Mouse (Mus musculus) limb, embryonic 12.5 days (tissue): ENCODE data around the gene Adal. TPM values are rescaled to one million over a fixed set of nuclear protein-coding genes. Genes with fewer than 3 reads are reported as not detected.
"Not testable (repeated sequence)": the region's sequence is repeated elsewhere in the genome, so short reads cannot be mapped to it uniquely, and the experiment has no call there.

Source experiments
- ATAC-seq: fragments of 200-750 bp; cut with Nextera tagmentation; 2 replicates; pipeline ENCODE4 v1.8.0; 2017; ENCODE audit warnings: low read depth, moderate TSS enrichment; ENCODE audit not compliant: insufficient number of reproducible peaks, insufficient read depth, low FRiP score, low TSS enrichment
- H3K27ac ChIP-seq: fragments of 300-500 bp; sonication (generic); 2 replicates; pipeline ENCODE4 v1.5.1; 2016; ENCODE audit warnings: mild to moderate bottlenecking, moderate library complexity
- H3K27me3 ChIP-seq: fragments of 300-500 bp; sonication (generic); 2 replicates; pipeline ENCODE4 v1.6.1; 2016; ENCODE audit warnings: mild to moderate bottlenecking, moderate library complexity
- H3K36me3 ChIP-seq: fragments of 300-500 bp; sonication (generic); 2 replicates; pipeline ENCODE4 v1.6.1; 2016; ENCODE audit warnings: mild to moderate bottlenecking, moderate library complexity
- H3K4me1 ChIP-seq: fragments of 300-500 bp; sonication (generic); replicated peaks from 2 replicates; pipeline ENCODE4 v1.6.1; 2016
- H3K4me2 ChIP-seq: fragments of 300-500 bp; sonication (generic); 2 replicates; pipeline ENCODE4 v1.6.1; 2016; ENCODE audit warnings: mild to moderate bottlenecking, moderate library complexity
- H3K4me3 ChIP-seq: fragments of 300-500 bp; sonication (generic); replicated peaks from 2 replicates; pipeline ENCODE4 v1.5.1; 2016; ENCODE audit warnings: mild to moderate bottlenecking
- H3K9ac ChIP-seq: fragments of 300-500 bp; sonication (generic); replicated peaks from 2 replicates; pipeline ENCODE4 v1.6.1; 2016; ENCODE audit warnings: mild to moderate bottlenecking, moderate library complexity
- H3K9me3 ChIP-seq: fragments of 300-500 bp; sonication (generic); 2 replicates; pipeline ENCODE4 v1.6.1; 2016; ENCODE audit warnings: mild to moderate bottlenecking, moderate library complexity
- WGBS: fragments of 180-500 bp; shearing (Covaris S2); methylation state at CpG from one replicate; pipeline ENCODE4 v1.1.7; 2016; 5-methylcytosine and 5-hydroxymethylcytosine counted together
- polyA plus RNA-seq: library from polyadenylated mRNA; unstranded; fragments of >200 nt; fragmentation: Nextera tagmentation; extraction: Ambion mirVana; gene quantifications from 2 replicates; pipeline ENCODE4 v1.2.1, GENCODE M21; 2016

Gene Adal
- 22.7 and 22.9 TPM in 2 replicates for polyA plus RNA-seq

- 1% methylated on average over 87 of the region's 87 CpGs for WGBS
- Histone ChIP-seq H3K4me3 (peak within 1 kb of the TSS; percentile 66), H3K9ac (peak within 1 kb of the TSS; percentile 88), H3K27me3 (no peaks in the 10 kb centered on the region), H3K9me3 (peaks cover 12% of the 10 kb centered on the region), H3K27ac (peak within 1 kb of the TSS; percentile 98), H3K4me1 (peaks cover 18% of the 10 kb centered on the region), H3K4me2 (peak within 1 kb of the TSS; percentile 89), H3K36me3 (peaks cover 43% of the 10 kb centered on the region)
- peak; percentile 95 for ATAC-seq
Observed at GRCm38 (mm10) chr2:121140018-121140882, at the start of gene Adal, which contains the start of gene Lcmt2. Gene Adal, plus strand, starts transcription at chr2:121140428. Gene Lcmt2, minus strand, starts transcription at chr2:121140653.

DNA sequence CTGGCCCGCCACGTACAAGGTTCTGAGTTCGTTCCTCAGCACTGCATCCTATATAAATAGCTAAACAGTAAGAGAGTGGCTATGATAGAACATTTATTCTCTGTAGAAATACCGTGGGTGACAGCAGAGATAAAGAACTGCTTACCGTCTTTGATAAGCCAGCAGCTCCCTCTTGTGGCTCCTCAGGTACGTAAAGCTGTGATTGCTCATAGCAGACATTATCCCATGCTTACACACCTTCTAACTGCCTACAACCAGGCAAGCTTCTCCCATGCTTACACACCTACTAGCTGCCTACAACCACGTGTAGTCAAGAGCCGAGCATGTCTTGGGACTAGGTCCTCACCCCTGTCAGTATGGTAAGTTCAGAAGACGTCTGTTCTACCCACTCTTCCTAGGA, 38.2 kb upstream of the Adal start:
- no peak for ATAC-seq
- Histone ChIP-seq H3K27ac (no peak overlapping the region), H3K4me3 (no peak overlapping the region), H3K4me2 (no peak overlapping the region), H3K9ac (no peak overlapping the region), H3K36me3 (no peaks in the 10 kb centered on the region), H3K9me3 (no peaks in the 10 kb centered on the region), H3K27me3 (no peaks in the 10 kb centered on the region), H3K4me1 (no peaks in the 10 kb centered on the region)
- WGBS: 36% methylated on average over 9 of the region's 9 CpGs

DNA sequence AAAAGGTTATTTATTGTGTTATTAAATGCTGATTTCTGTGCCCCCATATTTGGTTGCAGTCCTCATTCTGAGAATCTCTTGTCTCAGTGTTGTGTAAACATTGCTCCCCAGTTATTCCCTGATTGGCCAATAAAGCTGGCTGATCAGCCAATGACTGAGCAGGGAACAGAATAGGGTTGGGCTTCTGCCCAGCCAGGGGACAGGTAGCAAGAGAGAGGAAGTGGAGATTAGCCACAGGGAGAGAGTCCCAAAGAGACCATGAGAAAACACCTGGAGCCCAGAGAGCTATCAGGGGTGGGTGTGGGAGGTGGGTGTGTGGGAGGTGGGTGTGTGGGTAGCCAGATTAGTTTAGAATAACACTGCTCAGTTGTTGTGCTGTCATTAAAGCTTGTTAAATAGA, 34.3 kb upstream of the Adal start:
- H3K4me1 ChIP-seq: no peaks in the 10 kb centered on the region
- H3K36me3 ChIP-seq: no peaks in the 10 kb centered on the region
- H3K4me2 ChIP-seq: no peak overlapping the region
- no peak overlapping the region for H3K4me3 ChIP-seq
- H3K27ac ChIP-seq: no peak overlapping the region
- ATAC-seq: no peak
- no peaks in the 10 kb centered on the region for H3K9me3 ChIP-seq
- H3K9ac ChIP-seq: no peak overlapping the region
- no peaks in the 10 kb centered on the region for H3K27me3 ChIP-seq

GRCm38 (mm10) chr2:121109695-121110094, 30.5 kb upstream of the Adal start, which contains the start of gene Tgm7:
Gene Tgm7, minus strand, starts transcription at chr2:121109795.
- no peaks in the 10 kb centered on the region for H3K36me3 ChIP-seq
- H3K9ac ChIP-seq: no peak within 1 kb of the TSS
- WGBS: 86% methylated on average over 4 of the region's 4 CpGs

DNA sequence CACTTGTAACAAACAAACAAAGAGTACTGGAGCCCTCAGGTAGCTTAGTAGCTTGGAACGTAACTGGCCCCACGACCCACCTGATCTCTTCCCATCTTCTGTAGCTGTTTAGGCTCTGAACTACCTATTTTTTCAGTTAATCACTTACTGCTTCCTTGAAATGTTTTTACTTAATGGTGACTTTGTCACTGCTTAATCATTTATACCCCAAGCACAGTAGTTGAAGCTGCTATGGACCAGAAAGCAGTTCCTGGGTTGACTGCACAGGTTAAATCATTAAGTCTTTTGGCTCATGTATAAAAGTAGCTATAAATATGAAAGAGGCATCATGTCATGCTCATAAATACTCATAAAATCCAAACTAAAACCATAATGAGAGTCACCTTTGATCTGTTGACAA, 24.8 kb upstream of the Adal start:
- Histone ChIP-seq H3K4me1 (no peaks in the 10 kb centered on the region), H3K4me2 (no peak overlapping the region), H3K9ac (no peak overlapping the region), H3K9me3 (no peaks in the 10 kb centered on the region), H3K4me3 (no peak overlapping the region), H3K27ac (no peak overlapping the region), H3K36me3 (no peaks in the 10 kb centered on the region), H3K27me3 (peaks cover 3% of the 10 kb centered on the region; the same call in 1 of the 2 replicates)
- WGBS: 83% methylated on average over 2 of the region's 2 CpGs
- no peak for ATAC-seq

More at GRCm38 (mm10) chr2:121109695-121110094, 30.5 kb upstream of the Adal start, which contains the start of gene Tgm7:
- Histone ChIP-seq H3K4me3 (no peak within 1 kb of the TSS), H3K9me3 (no peaks in the 10 kb centered on the region), H3K27ac (no peak within 1 kb of the TSS), H3K27me3 (no peaks in the 10 kb centered on the region), H3K4me2 (no peak within 1 kb of the TSS), H3K4me1 (no peaks in the 10 kb centered on the region)
- ATAC-seq: no peak

DNA sequence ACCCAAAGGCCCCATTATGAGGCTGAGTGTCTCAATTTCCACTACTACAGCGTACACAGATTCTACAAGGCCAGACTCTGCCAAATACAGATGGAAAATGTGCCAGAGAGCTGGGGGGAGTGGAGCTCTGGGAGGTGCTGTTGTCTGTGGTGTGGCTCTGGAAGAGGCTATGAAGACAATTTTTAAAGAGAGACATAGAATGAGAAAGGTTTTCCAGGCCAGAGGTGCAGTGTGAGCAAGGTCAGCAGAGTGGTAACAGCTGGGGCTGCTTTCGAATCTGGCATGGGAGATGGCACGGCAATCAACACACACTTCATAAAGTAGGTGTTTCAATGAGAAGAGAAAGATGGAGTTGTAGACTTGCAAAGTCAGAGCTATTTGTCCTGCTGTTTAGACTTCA, 21.0 kb upstream of the Adal start:
- ATAC-seq: no peak
- Histone ChIP-seq H3K4me3 (no peak overlapping the region), H3K36me3 (no peaks in the 10 kb centered on the region), H3K9me3 (no peaks in the 10 kb centered on the region), H3K27ac (no peak overlapping the region), H3K9ac (no peak overlapping the region), H3K27me3 (peaks cover 3% of the 10 kb centered on the region; the same call in 1 of the 2 replicates), H3K4me2 (no peak overlapping the region), H3K4me1 (no peaks in the 10 kb centered on the region)
- WGBS: 74% methylated on average over 3 of the region's 3 CpGs

GRCm38 (mm10) chr2:121126302-121126701, 13.9 kb upstream of the Adal start:
- not testable (repeated sequence) for H3K27ac ChIP-seq, ATAC-seq, H3K4me2 ChIP-seq, H3K4me3 ChIP-seq, H3K27me3 ChIP-seq, H3K9me3 ChIP-seq, H3K9ac ChIP-seq, H3K4me1 ChIP-seq, H3K36me3 ChIP-seq
- WGBS: 93% methylated on average over 5 of the region's 5 CpGs

DNA sequence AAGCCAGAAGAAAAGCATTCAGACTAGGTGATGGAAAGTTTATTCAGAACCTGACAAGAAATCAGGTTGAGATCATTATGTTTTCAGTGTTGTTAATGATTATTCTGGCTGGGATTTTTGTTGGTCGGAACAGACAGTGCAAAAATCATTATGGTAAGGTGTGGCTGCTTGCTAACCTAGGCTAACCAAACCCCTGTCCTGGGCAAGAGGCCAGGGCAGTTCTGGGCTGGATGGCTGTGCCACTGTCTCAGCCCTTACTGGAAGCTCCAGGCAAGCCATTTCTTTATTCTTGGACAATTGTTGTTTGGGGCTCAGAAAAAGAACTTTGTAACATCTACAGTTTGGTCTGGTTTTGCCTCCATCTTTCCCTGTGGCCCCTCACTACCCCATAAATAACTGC, 12.7 kb upstream of the Adal start:
- Histone ChIP-seq H3K9ac (no peak overlapping the region), H3K4me1 (no peaks in the 10 kb centered on the region), H3K27ac (no peak overlapping the region), H3K27me3 (no peaks in the 10 kb centered on the region), H3K4me3 (no peak overlapping the region), H3K36me3 (no peaks in the 10 kb centered on the region), H3K4me2 (no peak overlapping the region), H3K9me3 (no peaks in the 10 kb centered on the region)
- 85% methylated on average over 1 of the region's 1 CpGs for WGBS
- ATAC-seq: no peak

DNA sequence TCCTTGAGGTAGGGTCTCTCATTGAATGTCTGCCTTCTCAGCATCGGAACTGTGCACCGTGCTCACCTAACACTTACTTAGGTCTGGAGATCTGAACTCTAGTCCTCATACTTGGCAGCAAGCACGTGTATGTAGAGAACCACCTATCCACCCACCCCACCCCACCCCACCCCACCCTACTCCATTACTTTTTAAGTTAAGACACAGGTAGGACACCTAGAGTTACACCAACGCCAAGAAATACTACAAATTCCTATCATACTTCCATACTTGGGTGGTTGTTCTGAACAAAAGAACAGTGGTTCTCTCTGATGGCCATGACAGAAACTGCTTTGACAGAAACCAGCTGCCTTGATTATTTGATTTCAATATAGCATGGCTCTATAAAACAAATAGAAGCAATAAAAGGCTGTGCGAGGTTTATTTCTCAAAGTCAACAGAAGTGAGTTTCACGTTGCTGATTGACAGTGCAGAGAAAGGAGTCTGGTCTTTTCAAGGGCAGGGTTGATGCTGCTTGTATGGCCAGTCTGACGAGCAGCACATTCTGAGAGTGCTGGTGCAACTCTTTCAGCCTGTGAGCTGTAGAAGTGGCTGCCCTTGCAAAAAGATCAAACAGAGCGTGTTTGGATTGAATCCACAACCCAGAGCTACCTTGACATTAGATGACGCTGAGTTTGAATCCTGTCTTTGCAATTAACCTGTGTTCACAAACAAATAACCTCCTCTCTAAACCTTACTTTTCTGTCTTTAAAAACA, 11.2 kb upstream of the Adal start:
- no peak overlapping the region for H3K4me3 ChIP-seq
- ATAC-seq: no peak
- no peaks in the 10 kb centered on the region for H3K4me1 ChIP-seq
- no peak overlapping the region for H3K9ac ChIP-seq
- H3K9me3 ChIP-seq: no peaks in the 10 kb centered on the region
- 66% methylated on average over 9 of the region's 9 CpGs for WGBS
- no peaks in the 10 kb centered on the region for H3K27me3 ChIP-seq
- H3K36me3 ChIP-seq: no peaks in the 10 kb centered on the region
- no peak overlapping the region for H3K4me2 ChIP-seq
- no peak overlapping the region for H3K27ac ChIP-seq

GRCm38 (mm10) chr2:121132822-121133221, 7.4 kb upstream of the Adal start:
- WGBS: 74% methylated on average over 1 of the region's 1 CpGs
- H3K27me3 ChIP-seq: no peaks in the 10 kb centered on the region
- H3K9ac ChIP-seq: no peak overlapping the region
- no peaks in the 10 kb centered on the region for H3K9me3 ChIP-seq
- H3K36me3 ChIP-seq: peaks cover 4% of the 10 kb centered on the region; the same call in 1 of the 2 replicates
- no peak overlapping the region for H3K4me3 ChIP-seq
- no peak overlapping the region for H3K4me2 ChIP-seq
- no peak overlapping the region for H3K27ac ChIP-seq
- no peak for ATAC-seq
- no peaks in the 10 kb centered on the region for H3K4me1 ChIP-seq

DNA sequence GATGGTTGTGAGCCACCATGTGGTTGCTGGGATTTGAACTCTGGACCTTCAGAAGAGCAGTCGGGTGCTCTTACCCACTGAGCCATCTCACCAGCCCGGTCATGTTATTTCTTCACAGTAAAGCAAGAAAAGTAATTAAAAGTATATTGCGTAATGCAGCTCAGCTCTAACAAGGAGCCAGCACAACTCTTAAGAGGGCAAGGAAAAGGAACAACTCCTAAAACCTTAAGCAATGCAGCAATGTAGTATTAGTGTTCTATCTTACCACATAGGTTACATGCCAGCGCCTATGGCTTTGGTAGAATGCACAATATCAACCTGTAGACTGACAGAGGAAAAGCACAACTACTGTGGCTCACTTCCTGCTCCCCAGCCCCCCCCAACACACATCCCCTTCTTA, 2.9 kb upstream of the Adal start:
- no peaks in the 10 kb centered on the region for H3K27me3 ChIP-seq
- H3K4me3 ChIP-seq: no peak overlapping the region
- H3K4me2 ChIP-seq: no peak overlapping the region
- H3K4me1 ChIP-seq: peaks cover 18% of the 10 kb centered on the region
- no peak overlapping the region for H3K9ac ChIP-seq
- H3K9me3 ChIP-seq: peaks cover 12% of the 10 kb centered on the region
- WGBS: 98% methylated on average over 4 of the region's 4 CpGs
- ATAC-seq: no peak
- H3K36me3 ChIP-seq: peaks cover 23% of the 10 kb centered on the region
- H3K27ac ChIP-seq: no peak overlapping the region
